Mouse (Mus musculus) MEL (cell line): ENCODE results near the gene Aldh1a1.

ENCODE experiments used
- CHD1 ChIP-seq: IDR thresholded peaks from 2 replicates; pipeline ENCODE4 v1.6.1; 2012; ENCODE audit warnings: low read depth, mild to moderate bottlenecking, inconsistent platforms, low read length, improper control_type of control experiment
- CTCF ChIP-seq, 3 experiments: IDR thresholded peaks in 2 of 3; conservative IDR thresholded peaks in 1 of 3; 2 replicates each; pipeline ENCODE4 v1.5.1; 2011 to 2012; ENCODE audit warnings: low read length in 3 of 3, low read depth in 2 of 3, mild to moderate bottlenecking in 2 of 3, improper control_type of control experiment in 1 of 3, inconsistent platforms in 1 of 3, mixed read lengths in 1 of 3, moderate library complexity in 1 of 3; ENCODE audit not compliant: control insufficient read depth in 1 of 3, insufficient read depth in 1 of 3, poor library complexity in 1 of 3, severe bottlenecking in 1 of 3
- EP300 ChIP-seq, 2 experiments: IDR thresholded peaks; 2 replicates each; pipeline ENCODE4 v1.6.1; 2011; ENCODE audit warnings: improper control_type of control experiment in 2 of 2, low read length in 2 of 2, low read depth in 1 of 2, mild to moderate bottlenecking in 1 of 2
- HCFC1 ChIP-seq: IDR thresholded peaks from 2 replicates; pipeline ENCODE4 v1.6.1; 2012; ENCODE audit warnings: low read depth, mild to moderate bottlenecking, inconsistent platforms, low read length, improper control_type of control experiment, moderate library complexity
- MAZ ChIP-seq: IDR thresholded peaks from 2 replicates; pipeline ENCODE4 v1.6.1; 2012; ENCODE audit warnings: low read depth, mild to moderate bottlenecking, inconsistent platforms, low read length, improper control_type of control experiment
- NELFE ChIP-seq: IDR thresholded peaks from 2 replicates; pipeline ENCODE4 v1.6.1; 2011; ENCODE audit warnings: low read depth, low read length, improper control_type of control experiment
- POLR2A ChIP-seq, 2 experiments: IDR thresholded peaks; 2 replicates each; pipeline ENCODE4 v1.6.1; 2011 to 2012; ENCODE audit warnings: low read length in 2 of 2, mild to moderate bottlenecking in 2 of 2, control low read depth in 1 of 2, improper control_type of control experiment in 1 of 2, low read depth in 1 of 2, moderate library complexity in 1 of 2; ENCODE audit not compliant: control insufficient read depth in 1 of 2, insufficient read depth in 1 of 2, poor library complexity in 1 of 2
- ZC3H11A ChIP-seq: IDR thresholded peaks from 2 replicates; pipeline ENCODE4 v1.6.1; 2012; ENCODE audit warnings: low read depth, mild to moderate bottlenecking, inconsistent platforms, low read length, improper control_type of control experiment

- TF ChIP-seq CTCF (IDR thresholded peaks at IDR 0.05 in 2 of 3, conservative IDR thresholded peaks at IDR 0.05 in 1 of 3; ENCODE audit: control insufficient read depth in 1 of 3, insufficient read depth in 1 of 3, low read depth in 2 of 3, low read length in 3 of 3, poor library complexity in 1 of 3, severe bottlenecking in 1 of 3) (no peak), EP300 (IDR thresholded peaks at IDR 0.05; ENCODE audit: low read depth in 1 of 2, low read length in 2 of 2) (no peak), NELFE (no peak), POLR2A (IDR thresholded peaks at IDR 0.05; ENCODE audit: control insufficient read depth in 1 of 2, insufficient read depth in 1 of 2, low read depth in 1 of 2, low read length in 2 of 2, poor library complexity in 1 of 2) (no peak), CHD1 (no peak), MAZ (no peak), ZC3H11A (no peak), HCFC1 (no peak)
These were observed 138.5 kb downstream of the Aldh1a1 start for GRCm38 (mm10) chr19:20631020-20631419.
